Mouse (Mus musculus) leukemia stem cell, adult 10-12 weeks (primary cell): ENCODE results near the gene Hoxd12. TPM values are rescaled to one million over a fixed set of nuclear protein-coding genes. Genes with fewer than 3 reads are reported as not detected.

Source experiments
- polyA plus RNA-seq: library from polyadenylated mRNA; stranded (reverse); fragments of >175 nt; gene quantifications from 2 replicates; pipeline ENCODE4 v1.2.3, GENCODE M21; 2012; ENCODE audit warnings: low replicate concordance

The Hoxd12 gene
- not detected in 2 replicates for polyA plus RNA-seq

DNA sequence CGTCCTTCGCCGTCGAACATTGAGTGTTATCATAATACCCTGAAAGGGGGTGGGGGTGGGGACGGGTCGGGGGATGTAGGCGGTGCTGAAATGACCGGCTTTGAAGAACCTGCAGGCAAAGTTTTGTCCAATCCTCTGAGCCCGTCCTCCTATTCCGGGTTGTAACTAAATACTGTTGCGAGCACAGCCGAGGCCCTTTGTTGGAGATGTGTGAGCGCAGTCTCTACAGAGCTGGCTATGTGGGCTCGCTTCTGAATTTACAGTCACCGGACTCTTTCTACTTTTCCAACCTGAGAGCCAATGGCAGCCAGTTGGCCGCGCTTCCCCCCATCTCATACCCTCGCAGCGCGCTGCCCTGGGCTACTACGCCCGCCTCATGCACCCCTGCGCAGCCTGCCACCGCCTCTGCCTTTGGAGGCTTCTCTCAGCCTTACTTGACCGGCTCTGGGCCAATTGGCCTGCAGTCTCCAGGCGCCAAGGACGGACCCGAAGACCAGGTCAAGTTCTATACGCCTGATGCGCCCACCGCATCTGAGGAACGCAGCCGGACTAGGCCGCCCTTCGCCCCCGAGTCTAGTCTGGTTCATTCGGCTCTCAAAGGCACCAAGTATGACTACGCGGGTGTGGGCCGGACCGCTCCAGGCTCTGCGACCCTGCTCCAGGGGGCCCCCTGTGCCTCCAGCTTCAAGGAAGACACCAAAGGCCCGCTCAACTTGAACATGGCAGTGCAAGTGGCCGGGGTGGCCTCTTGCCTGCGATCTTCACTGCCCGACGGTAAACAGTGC is at the start of gene Hoxd12:
Gene Hoxd12, plus strand, starts transcription at position 133 of the 785 bp plus-strand sequence.

DNA sequence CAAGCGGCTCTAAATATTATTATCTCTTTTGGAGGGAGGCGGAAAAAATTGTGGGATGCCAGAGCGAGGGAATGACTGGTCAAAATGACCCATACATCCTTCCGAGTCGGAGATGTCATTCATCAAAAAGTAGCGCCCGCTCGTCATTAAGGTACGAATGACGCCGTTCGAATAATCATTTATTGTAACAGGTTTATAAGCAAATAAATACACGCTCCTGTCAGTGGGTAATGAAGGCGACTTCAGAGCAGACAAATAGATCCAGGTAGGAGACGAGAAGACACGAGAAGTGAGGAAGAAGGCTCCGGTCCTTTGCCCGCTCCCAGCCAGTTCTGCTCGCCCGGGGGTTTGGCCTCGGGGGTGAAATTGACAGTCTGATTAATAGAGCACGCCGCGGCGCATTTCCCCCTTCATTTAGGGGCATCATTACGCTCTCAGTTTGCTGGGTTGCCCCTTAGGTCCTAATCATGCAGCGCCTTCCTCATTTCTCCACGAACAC is 15.3 kb upstream of the Hoxd12 start, which contains the start of gene Evx2:
Gene Evx2, minus strand, starts transcription at position 51 of the 499 bp plus-strand sequence.

DNA sequence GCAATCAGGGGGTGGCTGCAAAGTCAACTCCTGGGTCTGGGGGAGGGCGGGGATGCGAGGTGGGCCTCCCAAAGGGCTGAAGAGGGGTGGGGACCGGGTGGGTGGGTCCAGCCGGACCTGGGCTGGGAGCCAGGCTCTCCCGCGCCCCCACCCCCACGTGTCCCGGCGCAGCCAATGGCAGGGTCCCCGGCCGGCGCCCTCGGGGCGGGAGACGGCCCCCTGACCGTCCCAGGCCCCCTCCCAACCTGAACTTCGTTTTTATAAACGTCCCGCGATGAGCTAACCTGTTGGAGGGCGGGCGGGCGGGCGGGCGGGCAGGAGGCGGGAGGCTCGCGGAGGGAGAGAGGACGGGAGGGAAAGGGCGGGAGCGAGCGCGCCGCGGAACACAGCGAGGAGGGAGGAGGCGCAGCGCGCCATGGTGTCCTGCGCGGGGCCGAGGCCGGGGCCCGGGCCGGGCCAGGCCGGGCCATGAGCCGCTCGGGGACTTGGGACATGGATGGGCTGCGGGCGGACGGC is 6.9 kb upstream of the Hoxd12 start, which contains the start of gene Hoxd13:
Gene Hoxd13, plus strand, starts transcription at position 469 of the 516 bp plus-strand sequence.

DNA sequence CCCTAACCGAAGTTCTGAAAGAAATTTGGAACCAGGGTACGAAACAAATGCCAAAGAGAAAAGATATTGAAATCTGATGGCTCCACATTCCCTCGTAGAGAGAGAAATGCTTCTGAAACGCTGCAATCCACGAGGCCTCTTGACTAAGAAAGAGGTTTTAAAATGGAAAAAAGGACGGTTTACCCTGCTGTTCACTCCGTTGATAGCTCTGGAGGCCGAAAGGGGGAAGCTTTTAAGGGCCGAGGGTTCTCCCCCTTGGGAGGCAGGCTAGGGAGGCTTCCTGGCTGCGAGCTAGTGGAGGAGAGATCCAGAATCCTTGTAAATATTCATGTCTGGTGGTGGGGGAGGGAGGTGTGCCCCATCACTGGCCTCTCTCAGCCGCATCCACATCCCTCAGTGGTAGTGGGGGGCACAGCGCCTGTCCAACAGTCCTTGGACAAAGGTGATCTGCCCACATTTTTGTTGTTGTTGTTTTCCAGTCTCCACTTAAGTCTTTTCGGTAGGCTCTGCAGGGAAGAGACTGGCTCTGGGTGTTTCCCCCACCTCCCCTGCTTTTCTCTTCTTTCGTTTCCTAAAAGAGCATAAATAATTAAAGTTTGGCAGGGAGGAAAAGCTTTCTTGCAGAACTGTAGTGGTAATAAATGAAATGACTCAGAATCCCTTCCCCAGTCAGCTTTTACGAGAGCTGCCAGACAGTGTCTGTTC is 4.2 kb downstream of the Hoxd12 start, which contains the start of gene Hoxd11:
Gene Hoxd11, plus strand, starts transcription at position 667 of the 705 bp plus-strand sequence.

DNA sequence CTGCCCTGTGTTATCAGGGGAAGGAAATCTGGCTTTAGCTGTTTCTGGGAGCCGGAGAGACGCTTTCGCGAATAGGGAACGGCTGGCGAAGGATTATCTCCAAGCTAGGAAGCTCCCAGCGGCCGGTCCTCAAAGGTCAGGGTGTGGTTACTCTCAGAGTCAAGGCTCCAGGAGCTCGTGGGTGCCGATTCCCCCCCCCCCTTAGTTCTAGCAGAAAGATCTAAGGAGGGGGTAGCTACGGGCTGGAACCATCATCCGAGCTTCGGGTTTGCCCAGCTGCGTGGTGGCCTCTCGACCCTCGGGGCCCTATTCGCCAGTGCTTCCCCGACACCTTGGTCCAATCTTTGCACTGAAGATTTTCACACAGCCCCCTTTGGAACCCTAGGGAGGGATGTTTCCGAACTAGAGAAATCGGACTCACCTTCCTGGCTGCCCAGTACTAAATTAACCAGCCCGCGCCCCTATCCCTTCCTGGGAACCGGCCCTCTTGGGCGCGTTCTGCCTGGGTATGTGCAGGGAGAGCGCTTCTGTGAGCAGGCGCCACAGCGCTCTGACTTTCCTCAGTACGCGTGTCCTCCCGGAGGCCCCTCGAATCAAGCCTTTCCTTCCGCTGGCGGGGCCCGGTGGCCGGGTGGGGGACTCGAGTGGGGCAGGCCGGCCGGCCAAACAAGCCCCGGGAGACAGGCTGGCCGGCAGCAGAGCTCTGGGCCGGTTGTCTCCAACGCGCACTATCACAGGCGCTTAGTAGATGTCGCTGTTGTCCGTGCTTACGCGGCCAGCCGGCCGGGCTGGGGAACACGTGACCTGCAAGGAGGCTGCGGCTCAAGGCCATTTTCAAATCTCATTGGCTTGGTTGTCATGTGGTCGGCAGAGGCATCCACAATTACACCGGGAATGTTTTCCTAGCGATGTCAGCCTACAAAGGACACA is 16.5 kb downstream of the Hoxd12 start, which contains the start of gene Hoxd10:
Gene Hoxd10, plus strand, starts transcription at position 903 of the 930 bp plus-strand sequence.

DNA sequence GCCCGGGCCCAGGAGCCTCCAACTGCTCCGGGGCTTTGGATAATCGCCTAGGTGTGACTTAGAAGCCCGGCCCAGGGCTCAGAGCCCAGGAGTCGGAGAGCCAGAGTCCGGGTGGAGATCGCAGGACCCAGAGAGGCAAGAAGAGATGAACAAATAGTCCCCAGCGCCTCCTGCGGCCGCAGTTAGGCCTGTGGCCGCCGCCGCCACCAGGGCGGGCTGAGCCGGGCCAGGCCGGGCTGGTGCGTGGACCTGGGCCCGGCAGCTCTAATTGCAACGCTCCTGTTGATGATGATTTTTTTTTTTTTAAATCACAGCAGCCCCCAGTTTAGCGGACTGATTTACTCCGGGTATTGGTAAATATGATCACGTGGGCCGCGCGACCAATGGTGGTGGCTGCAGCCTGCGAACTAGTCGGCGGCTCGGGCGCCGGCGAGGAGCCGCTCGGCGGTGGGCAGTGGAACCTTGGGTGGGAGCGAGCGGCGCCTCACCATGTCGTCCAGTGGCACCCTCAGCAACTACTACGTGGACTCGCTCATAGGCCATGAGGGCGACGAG is 22.8 kb downstream of the Hoxd12 start, which contains the start of gene Hoxd9:
Gene Hoxd9, plus strand, starts transcription at position 161 of the 555 bp plus-strand sequence.

DNA sequence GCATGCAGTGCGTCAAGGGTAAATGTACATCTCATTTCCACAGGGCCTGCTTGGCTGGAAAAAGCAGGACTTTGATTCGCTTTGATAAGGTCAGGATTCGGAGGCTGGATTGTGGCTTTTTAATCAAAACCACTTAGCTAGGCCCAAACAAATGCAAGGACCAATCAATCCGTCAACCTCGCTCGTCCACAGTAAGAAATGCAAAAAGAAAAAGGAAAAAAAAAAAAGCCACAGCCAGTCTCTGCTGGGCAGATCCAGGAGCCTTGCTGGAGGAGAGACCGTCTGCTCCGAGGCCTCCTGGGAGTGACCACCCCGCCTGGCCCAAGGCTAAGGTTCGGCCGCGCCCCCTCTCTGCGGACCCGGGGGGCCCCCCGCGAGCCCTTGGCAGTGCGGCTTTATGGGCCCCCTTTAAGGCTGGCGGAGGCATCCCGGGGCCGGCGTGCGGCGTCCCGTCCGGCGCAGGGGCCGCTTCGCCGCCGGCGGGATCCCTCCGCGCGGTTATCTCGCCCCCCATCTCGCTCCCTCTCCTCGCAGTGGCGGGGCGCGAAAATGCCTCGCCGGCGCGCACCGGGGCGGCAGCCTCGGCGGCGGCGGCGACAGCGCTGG is 29.7 kb downstream of the Hoxd12 start, which contains the start of gene Hoxd8:
Gene Hoxd8, plus strand, starts transcription at position 223 of the 606 bp plus-strand sequence.

DNA sequence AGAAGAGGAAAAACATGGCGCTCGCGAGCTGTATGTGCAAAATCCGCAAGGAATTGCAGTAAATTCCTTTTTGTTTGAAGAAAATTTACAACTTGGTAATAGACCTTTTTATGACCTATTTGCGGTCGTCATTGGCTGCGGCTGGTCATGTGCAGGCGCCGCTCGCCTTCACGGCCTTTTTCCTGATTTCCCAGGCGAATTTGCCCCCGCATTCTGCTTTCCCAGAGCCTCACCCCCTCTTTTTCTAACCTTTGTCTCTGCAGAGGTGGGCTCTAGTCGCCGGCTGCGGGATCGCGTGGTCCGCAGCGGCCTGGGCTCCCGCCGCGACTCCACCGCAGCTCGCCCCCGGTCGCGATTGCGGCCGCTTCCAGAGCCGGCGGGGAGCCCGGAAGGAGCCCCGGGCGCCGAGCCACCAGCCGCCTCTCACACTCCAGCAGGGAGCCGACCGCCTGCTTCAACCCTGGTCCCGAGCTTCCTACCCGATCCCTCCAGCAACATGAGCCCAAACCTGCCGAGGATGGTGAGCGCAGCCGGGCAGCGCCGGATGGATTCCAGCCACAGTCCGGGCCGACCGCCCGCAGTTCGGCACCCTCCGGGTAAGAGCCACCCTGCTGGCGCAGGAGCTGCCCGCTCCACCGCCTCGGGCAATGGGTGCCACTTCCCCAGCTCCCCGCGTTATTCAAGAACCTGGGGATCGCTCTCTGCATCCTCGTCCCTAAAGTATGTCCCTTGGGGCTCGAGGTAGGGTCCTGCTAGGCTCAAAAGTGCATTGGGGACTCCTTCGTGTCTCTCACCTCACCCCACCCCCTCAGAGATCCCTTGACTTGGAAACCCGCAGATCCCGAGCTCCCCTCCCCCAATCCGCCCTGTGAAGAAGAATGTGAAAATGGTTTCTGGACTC is 37.2 kb downstream of the Hoxd12 start, which contains the start of the genes Hoxd3 and Hoxd4:
Gene Hoxd3, plus strand, starts transcription at position 207 of the 901 bp plus-strand sequence.
Gene Hoxd4, plus strand, starts transcription at position 209 of the 901 bp plus-strand sequence.

DNA sequence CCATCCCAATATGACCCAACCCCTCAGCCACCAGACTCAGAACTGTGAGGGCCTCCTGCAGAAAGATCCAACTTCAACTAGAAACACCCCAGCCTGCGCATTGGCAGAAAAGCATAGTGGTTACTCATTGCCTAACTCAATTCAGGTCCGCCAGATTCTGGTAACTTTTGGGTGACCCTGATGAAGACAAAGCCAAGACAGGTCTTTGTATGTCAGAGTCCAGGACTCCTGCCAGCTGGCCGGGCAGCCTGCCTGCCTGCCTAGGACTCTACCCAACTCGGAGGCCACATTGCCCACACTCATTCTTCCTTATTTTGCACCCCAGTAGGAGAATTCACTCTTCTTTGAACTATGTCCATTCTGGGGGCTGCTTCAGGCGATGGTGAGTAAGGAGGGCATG is 51.7 kb downstream of the Hoxd12 start, which contains the start of gene Gm28230:
Gene Gm28230, plus strand, starts transcription at position 178 of the 400 bp plus-strand sequence.

Other genes with a start within 250 kb of the Hoxd12 start
- 6.2 and 45.5 TPM in 2 replicates for gene Lnpk, start 95.6 kb upstream of the Hoxd12 start, polyA plus RNA-seq
- gene Evx2, start 15.5 kb upstream of the Hoxd12 start, polyA plus RNA-seq = not detected in 2 replicates
- not detected in 2 replicates for gene Hoxd13, start 6.7 kb upstream of the Hoxd12 start, polyA plus RNA-seq
- gene Hoxd11, start 4.5 kb downstream of the Hoxd12 start, polyA plus RNA-seq = not detected in 2 replicates
- not detected in 2 replicates for gene Hoxd10, start 16.9 kb downstream of the Hoxd12 start, polyA plus RNA-seq
- 0.14 TPM in 1 of 2 replicates, not detected in the other for gene Hoxd9, start 22.7 kb downstream of the Hoxd12 start, polyA plus RNA-seq
- 0.10 and 0.20 TPM in 2 replicates for gene Hoxd8, start 29.6 kb downstream of the Hoxd12 start, polyA plus RNA-seq
- not detected in 2 replicates for gene Hoxd3, start 36.9 kb downstream of the Hoxd12 start, polyA plus RNA-seq
- gene Hoxd4, start 36.9 kb downstream of the Hoxd12 start, polyA plus RNA-seq = not detected in 2 replicates
- not detected in 2 replicates for gene Gm28230, start 51.7 kb downstream of the Hoxd12 start, polyA plus RNA-seq
- not detected in 2 replicates for gene Hoxd1, start 88.0 kb downstream of the Hoxd12 start, polyA plus RNA-seq
- gene Mtx2, start 150.8 kb downstream of the Hoxd12 start, polyA plus RNA-seq = 77.9 and 92.5 TPM in 2 replicates